Mouse (Mus musculus): ENCODE data around the gene Git2. TPM values are rescaled to one million over a fixed set of nuclear protein-coding genes. Genes with fewer than 3 reads are reported as not detected.

Git2 gene
- total RNA-seq, 2 experiments from 2014 or later: 51.1 to 57.0 TPM

GRCm38 (mm10) chr5:114771796-114772195, 3.5 kb downstream of the Git2 start:
- ATAC-seq (replicated peaks; ENCODE audit: low FRiP score, poor library complexity, severe bottlenecking): no peak

GRCm38 (mm10) chr5:114769786-114770185, 5.5 kb downstream of the Git2 start:
- no peak for ATAC-seq (replicated peaks; ENCODE audit: low FRiP score, poor library complexity, severe bottlenecking)

- no peak for ATAC-seq (replicated peaks; ENCODE audit: low FRiP score, poor library complexity, severe bottlenecking)
Observed at GRCm38 (mm10) chr5:114767185-114767584, 8.1 kb downstream of the Git2 start.

- no peak for ATAC-seq (replicated peaks; ENCODE audit: low FRiP score, poor library complexity, severe bottlenecking)
Observed at GRCm38 (mm10) chr5:114766686-114767085, 8.6 kb downstream of the Git2 start.

- ATAC-seq (replicated peaks; ENCODE audit: low FRiP score, poor library complexity, severe bottlenecking): no peak
Observed at GRCm38 (mm10) chr5:114764812-114765735, 10.2 kb downstream of the Git2 start.

- ATAC-seq (replicated peaks; ENCODE audit: low FRiP score, poor library complexity, severe bottlenecking): no peak
Observed at GRCm38 (mm10) chr5:114761980-114762379, 13.3 kb downstream of the Git2 start.

- no peak for ATAC-seq (replicated peaks; ENCODE audit: low FRiP score, poor library complexity, severe bottlenecking)
Observed at GRCm38 (mm10) chr5:114759536-114760090, 15.7 kb downstream of the Git2 start.

- no peak for ATAC-seq (replicated peaks; ENCODE audit: low FRiP score, poor library complexity, severe bottlenecking)
Observed at GRCm38 (mm10) chr5:114753384-114753783, 21.9 kb downstream of the Git2 start.

GRCm38 (mm10) chr5:114752397-114752796, 22.9 kb downstream of the Git2 start:
- ATAC-seq (replicated peaks; ENCODE audit: low FRiP score, poor library complexity, severe bottlenecking): no peak

- ATAC-seq (replicated peaks; ENCODE audit: low FRiP score, poor library complexity, severe bottlenecking): no peak
Observed at GRCm38 (mm10) chr5:114750325-114750724, 25.0 kb downstream of the Git2 start.

GRCm38 (mm10) chr5:114747521-114747920, 27.8 kb downstream of the Git2 start:
- no peak for ATAC-seq (replicated peaks; ENCODE audit: low FRiP score, poor library complexity, severe bottlenecking)

GRCm38 (mm10) chr5:114746886-114747285, 28.4 kb downstream of the Git2 start:
- ATAC-seq (replicated peaks; ENCODE audit: low FRiP score, poor library complexity, severe bottlenecking): no peak

GRCm38 (mm10) chr5:114745581-114745980, 29.7 kb downstream of the Git2 start:
- no peak for ATAC-seq (replicated peaks; ENCODE audit: low FRiP score, poor library complexity, severe bottlenecking)

GRCm38 (mm10) chr5:114743697-114744090, 31.6 kb downstream of the Git2 start:
- no peak for ATAC-seq (replicated peaks; ENCODE audit: low FRiP score, poor library complexity, severe bottlenecking)

- ATAC-seq (replicated peaks; ENCODE audit: low FRiP score, poor library complexity, severe bottlenecking): no peak
Observed at GRCm38 (mm10) chr5:114742998-114743696, 32.2 kb downstream of the Git2 start.

- ATAC-seq (replicated peaks; ENCODE audit: low FRiP score, poor library complexity, severe bottlenecking): no peak
Observed at GRCm38 (mm10) chr5:114742572-114742971, 32.7 kb downstream of the Git2 start.

GRCm38 (mm10) chr5:114740595-114740994, 34.7 kb downstream of the Git2 start:
- ATAC-seq (replicated peaks; ENCODE audit: low FRiP score, poor library complexity, severe bottlenecking): no peak

GRCm38 (mm10) chr5:114738707-114739241, 36.5 kb downstream of the Git2 start:
- ATAC-seq (replicated peaks; ENCODE audit: low FRiP score, poor library complexity, severe bottlenecking): no peak

- no peak for ATAC-seq (replicated peaks; ENCODE audit: low FRiP score, poor library complexity, severe bottlenecking)
Observed at GRCm38 (mm10) chr5:114737090-114737887, 38.0 kb downstream of the Git2 start.

GRCm38 (mm10) chr5:114733606-114734005, 41.7 kb downstream of the Git2 start:
- ATAC-seq (replicated peaks; ENCODE audit: low FRiP score, poor library complexity, severe bottlenecking): no peak

Measured in erythroid progenitor cell, adult 5-6 weeks (primary cell).